Mouse (Mus musculus) cerebellum, adult 2 months (tissue): ENCODE measurements around the gene Fcer2a.

Experiments used
- CTCF ChIP-seq: fragments of 200-500 bp; IDR thresholded peaks from 2 replicates; pipeline ENCODE4 v1.5.1; 2011; ENCODE audit warnings: low read depth, mild to moderate bottlenecking, control low read depth, low read length, moderate library complexity, borderline replicate concordance; ENCODE audit not compliant: insufficient read depth
- POLR2A ChIP-seq: fragments of 200-500 bp; IDR thresholded peaks from 2 replicates; pipeline ENCODE4 v1.6.1; 2011; ENCODE audit warnings: low read length, control low read depth, borderline replicate concordance; ENCODE audit not compliant: insufficient read depth

- TF ChIP-seq POLR2A (no peak), CTCF (no peak)
Observed at GRCm38 (mm10) chr8:3679656-3680055, 14.3 kb downstream of the Fcer2a start.
